Mouse (Mus musculus): ENCODE results near the gene Kdm6a.

DNA sequence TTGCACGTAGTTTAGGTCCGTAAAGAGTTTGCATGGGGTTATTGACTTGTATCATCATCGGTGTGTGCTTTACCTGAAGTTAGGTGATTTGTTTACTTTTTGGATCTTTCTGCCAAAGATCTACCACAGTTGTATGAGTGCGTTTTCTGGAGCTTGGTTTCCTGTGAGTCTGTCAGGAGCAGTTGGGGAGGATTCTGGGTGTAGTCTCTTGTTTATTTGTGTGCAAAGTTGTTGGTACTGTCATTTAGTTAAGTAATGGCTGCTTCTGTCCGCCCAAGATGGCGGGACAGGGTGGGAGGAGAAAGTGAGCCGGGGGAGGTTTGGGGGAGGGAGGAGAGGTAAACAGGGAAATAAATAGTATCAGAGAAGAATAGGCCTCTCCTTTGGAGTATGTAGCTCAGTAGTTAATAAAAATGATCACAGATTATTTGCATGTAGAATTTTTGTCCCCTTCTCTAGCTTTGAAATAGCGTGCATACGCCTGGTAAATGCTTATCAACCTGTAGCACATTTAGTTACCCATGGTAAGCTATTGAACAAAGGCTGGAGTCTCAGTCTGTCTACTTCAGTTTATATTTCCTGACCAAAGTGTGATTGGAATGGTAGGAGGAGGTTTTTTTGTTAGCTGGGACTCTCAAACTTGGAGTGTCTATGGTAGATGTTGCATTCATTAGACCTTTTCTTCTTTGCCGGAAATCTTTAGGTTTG lies 1.7 kb downstream of the Kdm6a start:
- TF ChIP-seq CTCF (IDR thresholded peaks at IDR 0.05; ENCODE audit: low read depth) = no peak
- no peak for TF ChIP-seq EP300 (IDR thresholded peaks at IDR 0.05; ENCODE audit: low read depth)

All from heart, postnatal 0 days (tissue).